Mouse (Mus musculus): ENCODE measurements around the gene Foxg1.

Foxg1 gene

DNA sequence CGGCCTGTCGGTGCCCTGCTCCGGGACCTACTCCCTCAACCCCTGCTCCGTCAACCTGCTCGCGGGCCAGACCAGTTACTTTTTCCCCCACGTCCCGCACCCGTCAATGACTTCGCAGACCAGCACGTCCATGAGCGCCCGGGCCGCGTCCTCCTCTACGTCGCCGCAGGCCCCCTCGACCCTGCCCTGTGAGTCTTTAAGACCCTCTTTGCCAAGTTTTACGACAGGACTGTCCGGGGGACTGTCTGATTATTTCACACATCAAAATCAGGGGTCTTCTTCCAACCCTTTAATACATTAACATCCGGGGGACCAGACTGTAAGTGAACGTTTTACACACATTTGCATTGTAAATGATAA, 3.2 kb downstream of the Foxg1 start:
- no peak for DNase-seq (ENCODE audit: low spot score)

DNA sequence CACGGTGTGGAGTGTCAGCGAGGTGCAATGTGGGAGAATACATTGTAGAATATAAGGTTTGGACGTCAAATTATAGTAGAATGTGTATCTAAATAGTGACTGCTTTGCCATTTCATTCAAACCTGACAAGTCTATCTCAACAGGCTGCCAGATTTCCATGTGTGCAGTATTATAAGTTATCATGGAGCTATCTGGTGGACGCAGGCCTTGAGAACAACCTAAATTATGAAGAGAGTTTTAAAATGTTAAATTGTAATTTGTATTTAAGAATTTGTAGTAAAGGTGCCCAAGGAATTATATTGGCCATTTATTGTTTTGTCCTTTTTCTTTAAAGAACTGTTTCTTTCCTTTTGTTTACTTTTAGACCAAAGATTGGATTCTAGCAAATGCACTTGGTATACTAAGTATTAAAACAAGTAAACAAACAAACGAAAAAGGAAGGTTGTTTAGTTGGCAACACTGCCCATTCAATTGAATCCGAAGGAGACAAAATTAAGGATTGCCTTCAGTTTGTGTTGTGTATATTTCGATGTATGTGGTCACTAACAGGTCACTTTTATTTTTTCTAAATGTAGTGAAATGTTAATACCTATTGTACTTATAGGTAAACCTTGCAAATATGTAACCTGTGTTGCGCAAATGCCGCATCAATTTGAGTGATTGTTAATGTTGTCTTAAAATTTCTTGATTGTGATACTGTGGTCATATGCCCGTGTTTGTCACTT, 3.8 kb downstream of the Foxg1 start:
- DNase-seq (ENCODE audit: low spot score): no peak

DNA sequence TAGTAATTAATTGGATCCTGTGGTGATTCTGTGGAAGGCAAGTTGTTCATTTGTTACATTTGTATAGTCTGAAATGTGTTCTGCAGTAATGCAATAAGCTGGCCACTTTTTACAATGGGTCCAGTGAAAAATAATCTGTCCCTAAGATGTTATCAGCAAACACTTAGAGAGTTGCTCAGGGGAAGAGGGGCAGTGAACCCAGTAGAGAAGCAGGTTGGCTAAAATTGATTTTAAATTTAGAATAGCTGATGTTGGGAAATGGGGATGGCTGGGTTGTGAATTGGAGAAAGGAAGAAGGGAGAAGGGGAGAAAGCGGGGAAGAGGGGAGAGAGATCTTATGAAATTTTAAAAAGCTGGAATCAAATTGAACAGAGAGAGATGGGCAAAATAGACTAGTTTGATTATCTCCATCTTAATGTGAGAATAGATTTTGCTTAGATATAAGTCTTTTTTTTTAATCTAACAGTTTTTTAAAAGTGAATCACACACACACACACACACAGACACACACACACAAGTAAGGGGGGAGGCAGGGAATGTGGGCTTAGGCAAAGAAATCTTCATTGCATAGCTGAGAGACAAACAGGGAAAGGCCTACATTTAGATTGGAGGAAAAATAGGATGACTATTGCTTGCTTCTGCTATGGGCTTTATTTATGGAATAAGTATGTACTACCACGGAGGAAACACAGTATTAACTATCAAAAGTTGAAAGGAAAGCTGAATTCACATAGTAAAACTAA, 5.6 kb downstream of the Foxg1 start:
- DNase-seq (ENCODE audit: low spot score): no peak

DNA sequence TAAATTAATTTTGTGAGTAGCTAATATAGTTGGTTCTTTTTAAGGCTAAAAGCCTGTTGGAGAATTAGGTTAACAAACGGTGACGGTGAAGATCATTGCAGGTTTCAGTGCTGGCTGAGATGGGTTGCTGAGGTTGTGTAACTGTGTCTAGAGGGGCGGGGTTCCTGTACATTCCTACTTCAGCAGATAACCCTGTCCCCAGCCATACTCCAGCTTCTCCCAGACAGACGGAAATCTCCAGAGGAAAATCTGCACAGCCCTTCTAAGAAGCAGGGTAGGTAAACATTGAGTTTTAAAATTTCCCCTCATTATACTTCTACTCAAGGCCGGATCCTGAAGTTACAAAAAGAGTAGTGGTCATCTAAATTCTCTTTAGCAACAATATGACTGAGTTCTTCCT, 7.2 kb downstream of the Foxg1 start:
- no peak for DNase-seq (ENCODE audit: low spot score)

DNA sequence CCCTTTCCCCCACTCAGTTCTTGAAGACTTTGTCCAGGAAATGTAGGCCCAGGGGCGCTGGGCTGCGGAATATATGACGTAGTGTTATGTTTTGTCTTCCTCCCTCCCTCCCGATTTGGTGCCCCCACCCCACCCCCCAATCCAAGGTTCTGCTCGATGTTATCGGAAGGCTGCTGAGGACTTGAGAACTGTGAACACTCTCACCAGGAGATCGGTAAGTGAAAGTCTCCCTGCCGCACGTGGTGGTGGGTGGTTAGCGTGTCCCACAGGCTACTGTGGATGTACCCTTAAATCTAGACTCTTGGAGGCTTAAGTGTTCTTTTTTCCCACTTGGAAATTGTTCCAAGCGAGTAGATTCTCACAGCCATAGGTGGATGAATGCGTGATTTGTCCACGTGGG, 7.8 kb downstream of the Foxg1 start:
- no peak for DNase-seq (ENCODE audit: low spot score)

DNA sequence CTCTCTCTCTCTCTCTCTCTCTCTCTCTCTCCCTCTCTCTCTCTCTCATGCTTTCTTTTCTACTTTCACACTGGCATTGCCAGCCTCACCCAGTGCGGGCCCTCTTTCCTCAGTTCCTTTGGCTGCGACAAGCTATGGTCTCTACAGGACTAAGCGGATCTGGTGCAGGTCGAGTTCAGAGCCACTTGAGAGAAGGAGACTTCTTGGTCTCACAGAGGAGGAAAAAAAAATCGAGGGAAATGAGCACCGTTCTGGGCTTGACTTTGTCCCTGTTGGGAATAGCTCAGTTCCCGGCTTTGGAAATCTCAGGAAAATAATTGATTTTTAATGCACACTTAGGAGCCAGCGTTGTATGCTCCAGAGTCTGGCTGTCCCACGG, 8.5 kb downstream of the Foxg1 start:
- DNase-seq (ENCODE audit: low spot score): no peak

DNA sequence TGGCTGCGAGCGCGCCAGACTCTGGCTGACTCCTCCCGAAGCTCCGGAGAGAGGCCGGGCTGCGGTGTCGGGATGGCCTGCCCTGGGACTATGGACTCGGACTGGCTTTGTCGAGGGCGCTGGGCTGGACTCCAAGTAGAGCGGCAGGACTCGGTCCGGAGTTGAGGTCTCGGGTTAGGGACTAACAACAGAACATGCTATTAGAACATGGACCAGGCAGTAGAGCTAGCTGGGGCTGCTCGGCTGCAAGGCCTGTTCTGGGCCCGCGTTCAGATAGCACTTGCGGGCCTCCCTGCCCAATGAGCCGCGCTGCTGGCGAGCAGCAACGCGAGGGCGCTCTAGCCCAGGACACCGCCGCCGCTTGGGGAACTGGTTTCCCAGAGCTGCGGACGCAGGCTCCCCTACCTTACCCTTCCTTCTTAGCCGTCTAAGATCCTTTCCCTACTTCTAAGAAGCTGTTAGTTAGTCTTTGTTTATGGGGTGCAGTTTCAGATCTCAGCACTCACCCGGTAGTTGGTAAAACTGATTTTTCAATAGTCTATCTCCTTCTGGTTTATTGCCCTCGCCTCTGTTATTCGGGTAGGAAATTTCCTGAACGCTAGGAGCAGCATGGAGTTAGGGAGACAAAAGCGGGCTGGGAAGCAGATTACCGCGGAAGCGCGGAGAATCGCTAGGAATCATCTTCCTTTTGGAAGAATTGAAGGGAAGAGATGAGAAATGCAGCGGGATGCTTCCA, 9.0 kb downstream of the Foxg1 start:
- DNase-seq (ENCODE audit: low spot score): no peak

DNA sequence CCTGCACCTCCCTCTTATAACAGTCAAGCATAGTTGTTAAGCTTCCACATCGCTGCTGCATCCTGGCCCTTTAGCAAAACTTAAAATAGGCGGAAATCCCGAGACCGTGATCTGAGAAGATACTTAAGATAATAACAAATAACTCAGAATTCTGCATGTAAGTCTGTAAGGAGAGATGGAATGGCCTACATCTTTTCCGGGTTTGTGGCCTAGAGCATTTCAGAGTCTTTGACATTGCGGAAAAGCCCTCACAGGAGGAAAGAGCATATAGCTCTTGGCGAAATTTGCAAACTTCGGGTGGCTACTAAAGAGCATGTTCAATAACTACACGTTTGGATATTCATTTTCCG, 9.6 kb downstream of the Foxg1 start:
- no peak for DNase-seq (ENCODE audit: low spot score)

DNA sequence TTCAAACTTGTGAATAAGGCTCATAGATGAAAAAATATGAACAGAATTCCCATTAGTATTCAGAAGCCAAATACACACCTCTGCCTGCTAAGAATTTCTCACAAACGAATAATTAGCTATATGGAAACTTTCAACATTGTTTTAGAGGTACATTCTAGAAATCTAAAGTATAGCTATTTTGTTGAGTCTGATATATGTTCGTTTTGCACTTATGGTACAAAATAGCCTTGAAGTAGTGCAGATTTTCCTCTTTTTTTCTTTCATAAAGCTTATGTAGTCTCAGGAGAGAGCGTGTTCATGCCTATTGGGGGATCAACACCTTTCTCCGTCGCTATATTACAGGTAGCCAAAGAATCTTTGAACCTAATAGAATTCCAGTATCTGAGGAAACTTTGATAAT, 10.4 kb downstream of the Foxg1 start:
- no peak for DNase-seq (ENCODE audit: low spot score)

DNA sequence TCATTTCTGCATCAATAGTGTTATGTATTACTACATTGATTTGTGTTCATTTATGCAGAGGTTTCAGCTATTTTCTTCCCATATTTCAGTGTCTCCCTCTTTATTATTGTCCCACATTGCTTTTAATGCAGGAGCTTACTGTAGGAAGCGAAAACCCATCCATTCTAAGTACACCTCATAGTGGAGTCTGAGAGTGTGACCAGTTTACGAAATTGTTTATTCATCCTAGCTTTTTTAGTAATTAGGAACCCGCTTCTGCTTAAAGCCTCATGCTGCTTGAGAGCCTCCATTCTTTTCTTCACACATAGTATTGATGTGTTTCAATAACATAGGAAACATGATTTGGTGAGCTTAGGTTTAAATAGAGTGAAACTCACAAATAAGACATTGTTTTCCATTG, 11.2 kb downstream of the Foxg1 start:
- no peak for DNase-seq (ENCODE audit: low spot score)

DNA sequence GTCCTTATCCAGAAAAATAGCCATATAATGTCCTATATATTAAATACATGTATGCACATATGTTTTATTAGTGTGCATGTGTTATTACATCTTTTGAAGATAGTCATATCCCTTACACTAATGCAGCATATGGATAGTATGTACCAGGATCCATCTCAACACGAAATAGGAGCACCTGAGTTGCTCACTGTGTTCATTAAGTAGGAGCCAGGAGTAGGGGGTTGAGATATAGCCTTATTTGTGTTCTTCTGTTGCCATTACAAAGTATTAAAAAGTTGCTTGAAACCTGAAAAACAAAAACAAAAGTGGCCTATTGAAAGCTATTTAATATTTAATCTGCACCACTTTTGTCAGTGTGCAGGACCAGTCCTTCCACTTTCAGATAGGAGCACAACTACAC, 11.7 kb downstream of the Foxg1 start:
- DNase-seq (ENCODE audit: low spot score): no peak

DNA sequence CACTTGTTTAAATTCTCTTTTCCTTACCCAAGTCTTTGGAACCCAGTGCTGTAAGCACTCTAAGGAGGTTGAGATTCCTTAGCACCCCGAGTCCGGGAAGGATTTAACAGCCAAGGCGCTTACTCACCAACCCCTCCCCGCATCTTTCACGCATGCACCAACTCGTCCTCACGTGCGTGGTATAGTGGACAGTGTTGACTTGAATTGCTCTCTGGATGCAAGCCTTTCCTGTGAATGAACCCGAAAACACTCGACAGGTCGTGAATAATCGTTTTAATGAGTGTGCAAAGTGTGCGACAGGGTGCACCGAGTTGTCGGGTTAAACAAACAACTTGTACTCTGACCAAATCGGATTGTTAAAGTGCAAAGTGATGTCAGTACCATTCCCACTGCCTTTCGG, 12.4 kb downstream of the Foxg1 start:
- DNase-seq (ENCODE audit: low spot score): no peak

DNA sequence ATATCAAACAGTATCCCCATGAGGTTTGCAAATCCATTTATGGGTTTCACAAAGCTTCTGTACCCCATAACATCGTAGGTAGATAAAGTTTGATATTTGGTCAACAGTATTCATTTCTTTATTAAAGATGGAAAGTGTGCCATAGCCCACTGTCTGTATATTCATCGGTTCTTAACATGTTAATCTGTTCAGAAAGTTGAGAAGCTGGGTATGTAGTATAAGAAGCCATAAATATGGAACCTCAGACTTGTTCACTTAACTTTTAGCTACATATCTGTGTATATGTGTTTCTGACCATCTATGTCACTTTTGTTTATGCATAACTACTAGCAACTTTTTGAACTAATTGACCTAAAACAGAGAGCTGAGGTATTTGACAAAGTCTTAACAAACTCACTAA, 13.5 kb downstream of the Foxg1 start:
- DNase-seq (ENCODE audit: low spot score): no peak

DNA sequence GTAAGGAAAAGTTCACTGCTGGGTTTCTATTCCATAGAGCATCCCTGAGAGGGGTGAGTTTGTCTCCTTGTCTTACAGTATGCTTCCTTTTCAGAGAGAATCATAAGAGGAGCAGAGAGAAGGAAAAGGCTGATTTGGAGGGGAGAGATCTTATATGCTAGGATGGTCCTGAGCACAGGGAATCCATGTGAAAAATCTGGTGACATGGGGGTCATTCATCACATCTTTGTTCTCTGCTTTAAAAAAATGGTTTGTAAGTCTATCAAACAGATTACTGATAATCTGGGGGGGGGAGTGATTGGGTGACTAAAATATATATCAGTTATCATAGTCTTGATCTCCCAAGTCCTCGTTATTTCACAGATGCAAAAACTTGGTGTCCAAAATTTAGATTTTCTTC, 14.3 kb downstream of the Foxg1 start:
- no peak for DNase-seq (ENCODE audit: low spot score)

DNA sequence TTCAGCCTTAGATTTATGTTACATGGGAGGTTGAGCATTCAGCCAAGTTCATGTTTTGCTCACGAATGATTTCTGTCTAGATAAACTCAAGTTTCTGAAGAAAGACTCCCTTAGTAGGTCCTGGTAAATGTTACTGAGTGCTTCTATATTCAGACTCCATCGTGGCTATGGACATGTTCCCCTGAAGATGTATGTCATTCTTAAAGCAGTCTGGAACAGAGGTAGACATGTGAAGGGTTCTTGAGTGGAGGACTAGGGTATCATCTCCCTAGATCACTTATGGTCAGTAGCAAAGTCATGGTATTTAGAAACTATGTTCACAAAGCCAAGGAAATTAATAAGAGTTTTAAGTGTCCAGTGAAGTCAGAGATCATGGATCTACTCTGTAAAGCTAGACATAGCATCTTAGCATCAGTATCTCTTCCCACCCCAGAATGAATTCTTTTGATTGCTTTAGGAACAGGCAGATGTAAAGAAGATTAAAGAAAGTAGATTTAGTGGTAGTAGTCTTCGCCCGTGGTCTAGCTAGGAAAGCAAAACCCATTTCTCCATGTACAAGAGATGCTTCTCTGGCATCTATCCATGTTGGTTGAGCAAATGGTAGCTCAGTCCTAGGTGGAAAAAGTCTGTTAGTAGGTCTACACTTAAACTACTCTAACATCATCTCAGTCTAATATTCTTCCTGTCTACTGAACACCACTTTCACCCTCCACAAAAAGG, 15.1 kb downstream of the Foxg1 start:
- no peak for DNase-seq (ENCODE audit: low spot score)

DNA sequence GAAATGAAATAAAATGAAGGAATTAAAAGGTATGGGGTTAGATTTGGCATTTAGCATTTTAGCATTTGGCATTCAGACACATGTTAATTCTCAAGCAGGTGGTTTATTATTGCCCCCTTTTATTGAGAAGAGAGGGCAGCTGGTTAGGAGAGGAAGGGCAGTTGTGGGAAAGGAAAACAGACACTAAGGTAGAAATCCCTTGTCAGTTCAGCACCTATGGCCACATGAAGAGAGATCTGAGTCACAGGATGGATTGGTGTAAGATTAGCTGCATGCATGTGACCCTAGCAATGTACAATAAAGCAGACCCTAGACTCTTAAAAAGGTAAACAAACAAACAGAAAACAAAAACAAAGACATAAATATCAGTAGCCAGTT, 15.7 kb downstream of the Foxg1 start:
- DNase-seq (ENCODE audit: low spot score): no peak

DNA sequence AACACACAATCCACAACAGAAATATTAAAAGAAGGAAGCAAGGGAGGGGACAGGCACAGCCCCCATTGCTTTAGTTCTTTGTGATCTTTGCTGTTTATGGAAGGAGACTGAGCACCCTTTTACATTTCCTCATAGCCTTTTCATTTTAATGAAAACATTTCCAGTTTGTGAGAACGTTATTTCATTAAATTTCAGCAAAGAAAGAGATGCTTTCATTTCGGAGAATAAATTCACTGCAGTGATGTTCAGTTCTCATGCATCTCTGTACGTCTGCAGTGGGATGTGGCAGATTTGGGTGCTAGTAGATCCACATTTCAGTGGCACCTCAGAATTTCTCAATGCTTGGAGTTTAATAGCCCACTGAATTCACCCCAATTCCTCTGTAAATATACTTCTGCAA, 16.2 kb downstream of the Foxg1 start:
- no peak for DNase-seq (ENCODE audit: low spot score)

DNA sequence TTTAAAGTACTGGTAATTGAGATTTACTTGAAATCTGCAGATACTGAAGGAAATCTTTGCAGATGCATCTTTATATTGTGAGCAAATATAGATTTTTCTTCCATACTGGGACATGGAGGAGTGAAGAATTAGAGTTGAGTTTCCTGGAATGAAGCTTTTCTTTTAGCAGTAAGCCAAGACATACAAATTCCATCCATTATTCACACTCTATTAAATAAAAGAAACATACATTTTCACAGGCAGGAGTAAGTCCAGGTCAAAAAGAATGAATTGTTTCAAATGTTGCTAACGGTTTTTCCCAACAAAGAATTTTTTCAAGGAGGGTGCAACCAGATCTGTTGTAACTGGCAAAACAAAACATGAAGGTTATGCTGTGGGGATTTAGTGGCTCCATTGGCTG, 17.2 kb downstream of the Foxg1 start:
- no peak for DNase-seq (ENCODE audit: low spot score)

DNA sequence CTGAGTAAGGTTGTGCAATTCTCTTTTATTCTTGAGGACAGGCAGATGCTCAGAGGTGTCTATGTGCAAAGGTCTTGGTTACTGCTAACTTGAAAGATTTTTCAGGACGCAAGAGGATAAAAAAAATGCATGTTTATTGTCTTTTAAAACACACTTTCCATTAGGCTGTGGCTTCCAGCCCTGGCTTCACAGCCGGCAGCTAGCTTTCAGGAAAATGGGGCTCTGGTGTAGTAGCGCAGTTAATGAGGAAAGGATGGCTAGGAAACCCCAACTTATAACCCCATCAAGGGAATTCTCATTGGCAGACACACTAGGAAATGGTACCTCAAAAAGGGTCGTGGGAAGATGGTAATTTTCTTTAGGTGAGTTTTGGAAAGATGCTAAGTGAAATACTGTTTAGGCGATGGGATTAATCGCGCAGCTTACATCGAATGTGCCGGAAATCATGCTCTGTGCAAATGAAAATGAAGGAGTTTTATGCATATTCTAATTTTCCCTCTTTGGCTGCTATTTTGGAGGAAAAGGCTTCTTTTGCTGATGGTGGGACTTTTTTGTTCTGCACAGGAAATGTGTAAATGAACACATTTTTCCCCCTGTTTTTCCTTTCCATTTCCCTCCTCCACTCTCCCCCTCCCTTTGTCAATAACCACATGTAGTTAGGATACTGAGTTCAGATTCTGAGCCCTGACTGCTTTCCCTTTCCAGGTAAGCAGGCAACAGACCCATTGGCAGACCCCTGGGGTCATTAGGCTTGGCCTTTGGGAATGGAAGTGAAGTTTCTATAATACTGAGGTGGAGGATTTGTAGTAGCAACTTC, 17.8 kb downstream of the Foxg1 start:
- DNase-seq (ENCODE audit: low spot score): no peak

DNA sequence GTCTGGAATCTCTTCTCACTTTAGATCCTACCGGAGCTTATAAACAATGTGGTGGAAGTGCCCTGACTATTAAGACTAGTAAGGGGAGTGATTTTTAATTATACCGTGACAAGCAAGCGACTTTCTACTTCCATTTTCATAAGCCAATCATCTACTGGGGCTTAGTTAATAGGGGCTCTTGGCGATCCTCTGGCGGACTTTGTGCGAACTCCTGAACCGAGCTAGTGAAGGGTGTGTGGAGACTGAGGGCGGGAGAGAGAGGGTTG, 18.3 kb downstream of the Foxg1 start:
- no peak for DNase-seq (ENCODE audit: low spot score)

DNA sequence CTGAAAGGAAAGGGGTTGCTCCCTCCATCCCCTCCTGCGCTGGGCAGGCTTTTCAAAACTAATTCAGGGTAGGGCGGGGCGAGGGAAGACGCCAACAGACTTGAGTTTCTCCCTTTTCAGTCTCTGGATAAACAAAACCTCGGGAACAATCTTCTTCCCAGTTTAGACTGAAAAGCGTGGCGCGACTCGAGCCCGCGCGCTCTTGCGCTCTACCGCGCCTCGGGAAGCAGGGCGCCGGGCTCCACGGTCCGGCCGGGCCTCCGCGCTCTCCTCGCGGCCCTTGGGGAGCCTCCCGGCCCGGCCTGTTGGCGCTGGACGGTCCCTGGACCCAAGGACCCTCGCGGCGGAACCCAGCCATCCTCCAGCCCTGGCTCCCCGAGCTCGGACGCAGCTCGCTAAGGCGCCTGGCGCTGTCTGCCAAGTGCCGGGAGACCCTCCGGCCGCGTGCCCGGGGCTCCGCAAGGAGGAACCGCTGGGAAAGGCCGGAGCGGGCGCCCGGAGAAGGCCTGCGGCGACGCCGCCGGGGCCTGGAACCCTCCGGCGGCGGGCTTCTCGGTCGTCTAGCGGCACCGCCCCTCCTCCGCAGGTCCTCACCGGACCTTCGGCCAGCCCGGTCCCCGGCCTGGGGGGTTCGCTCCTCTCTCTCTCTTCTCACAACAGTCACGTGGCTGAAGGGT, 18.8 kb downstream of the Foxg1 start:
- no peak for DNase-seq (ENCODE audit: low spot score)

DNA sequence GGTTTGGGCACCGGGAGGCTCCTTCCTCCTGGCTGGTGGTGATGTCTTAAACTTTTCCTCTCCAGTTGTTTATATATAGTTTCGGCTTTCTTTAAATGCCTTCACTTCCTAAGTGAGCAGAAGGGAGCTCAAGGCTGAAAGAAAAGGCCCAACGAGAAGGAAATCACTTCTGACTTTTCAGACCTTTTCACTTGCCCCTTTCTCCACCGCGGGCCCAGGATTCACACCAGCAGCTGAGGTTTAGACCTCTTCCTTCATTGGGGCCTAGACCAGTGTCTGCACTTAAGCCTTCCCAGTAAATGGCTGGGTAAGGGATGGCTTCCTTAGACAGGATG, 19.3 kb downstream of the Foxg1 start:
- DNase-seq (ENCODE audit: low spot score): no peak

Data from MN1 (cell line).